Mouse (Mus musculus) R1 (cell line): Measurements from ENCODE around the gene Unk.
"Not testable (repeated sequence)": the region's sequence is repeated elsewhere in the genome, so short reads cannot be mapped to it uniquely, and the experiment has no call there.

ENCODE experiments used
- DNase-seq: peaks from one replicate; pipeline ENCODE4 v3.0.0-alpha.2; 2018; ENCODE audit warnings: low read depth, low spot score

The Unk gene

DNA sequence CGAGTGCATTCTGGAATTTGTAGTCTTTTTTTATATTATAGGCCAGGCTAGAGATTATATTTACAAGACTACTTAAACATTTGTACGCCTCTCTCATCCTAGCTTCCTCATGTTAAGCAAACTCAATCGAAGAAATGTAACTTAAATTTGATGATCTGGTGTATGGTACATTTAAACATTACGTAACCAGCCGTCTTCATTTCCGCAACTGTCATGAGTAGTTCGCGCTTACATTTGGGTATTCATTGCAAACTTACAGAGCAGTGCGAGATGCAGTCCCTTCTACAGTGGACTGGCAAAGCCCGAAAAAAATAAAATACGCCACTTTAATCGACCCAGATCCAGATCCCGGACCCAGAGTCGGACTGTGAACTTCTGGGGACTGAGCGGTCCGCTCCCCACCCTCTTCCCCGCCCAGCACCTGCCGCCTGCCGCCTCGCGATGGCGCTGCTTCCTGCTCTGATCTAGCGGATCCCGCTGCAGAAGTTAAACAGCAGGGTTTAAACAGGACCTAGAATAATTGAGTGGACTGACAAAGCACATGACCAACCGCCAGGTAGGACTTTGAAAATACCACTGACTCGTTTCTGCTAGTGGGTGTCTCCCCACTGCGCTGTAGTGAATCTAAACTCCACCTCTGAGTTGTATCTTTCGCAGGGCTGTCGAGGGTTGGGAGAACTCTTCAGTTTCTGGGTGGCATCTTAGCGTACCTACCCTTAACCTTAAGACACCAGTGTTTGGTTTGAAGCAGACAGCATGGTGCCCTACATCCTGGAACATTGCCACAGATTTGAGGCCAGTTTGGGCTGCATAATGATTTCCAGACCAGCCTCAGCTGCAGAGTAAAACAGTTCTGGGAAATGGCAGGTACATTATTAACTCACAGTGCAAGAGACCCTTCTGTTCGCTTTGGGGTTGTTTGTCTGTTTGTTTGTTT, 57.3 kb downstream of the Unk start:
- DNase-seq, result peak; percentile 90

DNA sequence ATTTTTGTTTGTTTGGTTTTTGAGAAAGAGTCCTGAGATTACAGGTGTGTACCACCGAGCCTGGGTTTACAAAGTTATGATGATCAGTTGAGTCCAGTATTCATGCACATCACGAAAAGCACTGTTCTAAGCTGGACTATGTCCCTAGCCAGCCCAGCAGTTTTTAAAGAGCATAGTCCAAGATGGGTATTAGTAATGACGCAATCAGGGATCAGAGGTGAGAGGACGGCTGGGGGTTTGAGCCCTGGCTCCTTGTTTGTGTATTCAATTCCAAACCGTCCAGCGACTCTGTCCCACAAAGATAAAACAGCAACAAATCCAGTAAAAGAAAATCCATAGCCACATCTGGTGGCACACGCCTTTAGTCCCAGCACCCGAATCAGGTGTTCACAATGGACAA, 58.1 kb downstream of the Unk start:
- DNase-seq, result no peak

DNA sequence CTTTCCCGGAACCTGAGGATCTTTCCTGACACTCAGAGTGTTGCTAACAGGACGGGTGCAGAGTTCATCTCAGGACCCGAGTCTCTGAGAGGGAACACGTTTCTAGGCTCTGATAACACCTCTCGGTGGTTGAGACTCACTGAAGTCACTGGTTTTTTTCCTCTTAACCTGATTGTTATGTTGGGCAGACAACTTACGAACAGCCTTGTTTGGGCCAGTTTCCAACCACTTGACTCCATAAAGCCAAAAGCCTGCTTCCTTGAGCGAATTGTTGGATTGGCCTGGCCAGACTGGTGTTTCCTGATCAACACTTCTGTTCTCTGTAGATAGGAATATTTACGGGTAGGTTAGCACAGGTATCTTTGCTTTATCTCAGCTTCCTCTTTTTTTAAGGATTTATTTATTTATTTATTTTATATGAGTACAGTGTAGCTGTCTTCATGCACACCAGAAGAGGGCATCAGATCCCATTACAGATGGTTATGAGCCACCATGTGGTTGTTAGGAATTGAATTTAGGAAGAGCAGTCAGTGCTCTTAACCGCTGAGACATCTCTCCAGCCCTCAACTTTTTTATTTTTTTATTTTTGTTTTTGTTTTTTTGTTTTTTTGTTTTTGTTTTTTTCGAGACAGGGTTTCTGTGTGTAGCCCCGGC, 58.7 kb downstream of the Unk start:
- DNase-seq, result no peak

DNA sequence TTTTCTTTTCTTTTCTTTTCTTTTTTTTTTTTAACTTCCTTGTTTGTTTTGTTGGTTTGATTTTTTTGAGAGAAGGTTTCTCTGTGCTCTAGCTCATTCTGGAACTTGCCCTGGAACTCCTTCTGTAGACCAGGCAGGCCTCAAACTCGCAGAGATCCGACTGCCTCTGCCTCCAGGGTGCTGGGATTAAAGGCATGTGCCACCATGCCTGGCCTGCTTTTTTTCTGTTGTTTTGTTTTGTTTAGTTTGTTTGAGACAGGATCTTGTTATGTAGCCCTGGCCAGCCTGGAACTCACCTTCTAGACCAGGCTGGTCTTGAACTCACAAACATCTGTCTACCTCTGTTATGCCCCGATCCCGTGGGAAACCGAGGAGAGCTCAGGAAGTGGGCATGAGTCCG, 59.4 kb downstream of the Unk start:
- DNase-seq, result no peak

DNA sequence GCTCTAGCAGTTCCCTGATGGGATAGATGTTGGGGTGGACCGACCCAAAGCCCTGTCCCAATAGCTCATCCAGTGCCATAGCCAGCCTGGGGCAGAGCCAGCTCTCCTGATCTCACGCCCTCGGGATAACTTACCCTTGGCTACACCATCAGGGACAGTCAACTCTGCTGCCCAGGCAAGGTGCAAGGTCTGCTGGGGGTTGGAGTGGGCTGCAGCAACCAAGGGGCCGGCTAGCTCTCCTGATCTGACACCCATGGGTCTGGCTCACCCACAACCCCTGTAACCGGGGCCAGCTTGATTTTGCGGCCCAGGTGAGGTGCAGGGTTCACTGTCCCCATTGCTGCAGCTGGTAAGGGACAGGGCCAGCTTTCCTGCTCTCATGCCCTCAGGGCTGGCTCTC, 61.5 kb downstream of the Unk start:
- no peak for DNase-seq

DNA sequence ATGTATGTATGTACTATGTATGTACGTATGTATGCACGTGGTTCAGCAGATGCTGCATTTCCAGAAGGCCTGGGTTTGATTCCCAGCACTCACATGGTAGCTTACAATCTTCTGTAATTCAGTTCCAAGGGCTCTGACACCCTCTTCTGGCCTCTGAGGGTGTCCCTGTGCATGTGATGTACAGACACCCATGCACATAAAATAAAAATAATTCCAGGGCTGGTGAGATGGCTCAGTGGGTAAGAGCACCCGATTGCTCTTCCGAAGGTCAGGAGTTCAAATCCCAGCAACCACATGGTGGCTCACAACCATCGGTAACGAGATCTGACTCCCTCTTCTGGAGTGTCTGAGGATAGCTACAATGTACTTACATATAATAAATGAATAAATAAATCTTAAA, 62.8 kb downstream of the Unk start:
- not testable (repeated sequence) for DNase-seq

DNA sequence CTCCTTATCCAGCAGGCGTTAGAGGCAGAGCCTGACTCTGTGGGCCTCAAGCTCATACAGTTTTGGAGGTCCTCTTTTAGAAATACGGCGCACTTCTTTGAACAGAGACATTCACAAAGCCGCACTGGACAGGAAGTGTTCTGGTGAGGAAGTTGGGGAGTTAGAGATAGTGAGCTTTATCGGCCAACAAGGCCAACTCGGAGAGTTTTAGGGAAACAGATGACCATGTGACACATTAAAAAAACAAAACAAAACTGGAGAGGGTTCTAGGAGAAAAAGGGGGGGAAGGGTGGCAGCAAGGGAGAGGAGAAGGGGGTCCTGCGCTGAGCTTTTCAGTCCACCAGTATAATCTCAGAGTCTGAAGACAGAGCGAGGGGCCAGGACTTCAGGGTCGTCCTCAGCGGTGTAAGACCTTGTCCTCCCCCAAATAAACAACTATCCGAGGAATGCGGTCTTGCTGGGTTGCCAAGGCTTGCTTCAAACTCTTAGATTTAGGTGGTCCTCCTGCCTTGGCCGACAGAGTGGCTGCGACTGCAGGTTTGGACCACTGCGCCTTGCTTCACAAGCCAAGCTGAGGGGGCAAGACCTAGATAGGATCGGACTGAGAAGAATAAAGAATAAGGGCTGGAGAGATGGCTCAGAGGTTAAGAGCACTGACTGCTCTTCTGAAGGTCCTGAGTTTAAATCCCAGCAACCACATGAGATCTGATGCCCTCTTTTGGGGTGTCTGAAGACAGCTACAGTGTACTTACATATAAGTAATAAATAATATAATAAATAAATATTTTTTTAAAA, 63.8 kb downstream of the Unk start:
- DNase-seq, result no peak

DNA sequence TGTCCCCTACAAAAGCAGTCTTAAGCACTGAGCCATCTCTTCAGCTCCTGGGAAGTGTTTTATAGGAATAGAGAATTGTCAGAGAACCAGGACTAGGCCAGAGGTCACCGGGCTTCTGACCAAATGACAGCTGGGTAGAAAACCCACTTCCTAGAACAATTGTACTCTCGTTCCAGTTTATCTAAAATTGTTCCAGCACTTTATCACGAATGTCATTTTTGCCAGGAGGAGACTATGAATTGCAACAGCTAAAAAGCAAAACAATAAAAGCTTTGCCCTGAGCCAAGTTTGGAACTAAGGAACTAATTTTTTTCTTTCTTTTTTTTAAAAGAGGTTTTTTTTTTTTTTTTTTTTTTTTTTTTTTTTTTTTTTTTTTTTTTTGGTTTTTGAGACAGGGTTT, 65.5 kb downstream of the Unk start:
- no peak for DNase-seq

DNA sequence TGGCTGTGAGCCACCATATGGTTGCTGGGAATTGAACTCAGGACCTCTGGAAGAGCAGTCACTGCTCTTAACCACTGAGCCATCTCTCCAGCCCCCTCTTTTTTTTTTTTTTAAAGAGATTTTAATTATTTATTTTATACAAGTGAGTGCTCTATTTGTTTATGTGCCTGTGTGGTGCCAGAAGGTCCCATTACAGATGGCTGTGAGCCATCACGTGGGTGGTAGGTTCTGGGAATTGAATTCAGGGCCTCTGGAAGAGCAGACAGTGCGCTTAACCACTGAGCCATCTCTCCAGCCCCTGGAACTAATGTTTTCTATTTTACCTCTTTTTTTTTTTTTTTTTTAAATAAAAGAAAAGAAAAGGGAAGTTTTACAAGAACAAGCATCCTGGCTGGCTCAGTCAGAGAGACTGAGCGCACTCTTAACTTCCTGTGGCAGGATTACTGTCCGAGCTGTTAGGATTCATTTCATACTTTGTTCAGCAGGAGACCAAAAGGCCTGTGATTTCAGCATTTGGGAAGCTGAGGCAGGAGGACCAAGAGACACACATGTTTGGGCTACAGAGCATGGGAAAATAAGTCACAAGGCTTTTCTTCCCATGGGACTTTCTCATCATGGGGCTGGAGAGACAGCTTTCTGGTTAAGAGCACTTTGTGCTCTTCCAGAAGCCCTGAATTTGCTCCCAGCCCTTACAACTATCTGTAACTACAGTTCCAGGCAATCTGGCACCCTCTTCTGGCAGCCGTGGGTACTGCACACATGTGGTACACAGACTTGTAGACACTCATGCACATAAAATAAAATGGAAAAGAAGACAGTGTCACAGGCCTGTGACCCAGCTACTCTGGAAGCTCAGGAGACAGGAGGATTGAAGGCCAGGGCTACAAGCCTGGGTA, 66.3 kb downstream of the Unk start:
- peak; percentile 97 for DNase-seq

DNA sequence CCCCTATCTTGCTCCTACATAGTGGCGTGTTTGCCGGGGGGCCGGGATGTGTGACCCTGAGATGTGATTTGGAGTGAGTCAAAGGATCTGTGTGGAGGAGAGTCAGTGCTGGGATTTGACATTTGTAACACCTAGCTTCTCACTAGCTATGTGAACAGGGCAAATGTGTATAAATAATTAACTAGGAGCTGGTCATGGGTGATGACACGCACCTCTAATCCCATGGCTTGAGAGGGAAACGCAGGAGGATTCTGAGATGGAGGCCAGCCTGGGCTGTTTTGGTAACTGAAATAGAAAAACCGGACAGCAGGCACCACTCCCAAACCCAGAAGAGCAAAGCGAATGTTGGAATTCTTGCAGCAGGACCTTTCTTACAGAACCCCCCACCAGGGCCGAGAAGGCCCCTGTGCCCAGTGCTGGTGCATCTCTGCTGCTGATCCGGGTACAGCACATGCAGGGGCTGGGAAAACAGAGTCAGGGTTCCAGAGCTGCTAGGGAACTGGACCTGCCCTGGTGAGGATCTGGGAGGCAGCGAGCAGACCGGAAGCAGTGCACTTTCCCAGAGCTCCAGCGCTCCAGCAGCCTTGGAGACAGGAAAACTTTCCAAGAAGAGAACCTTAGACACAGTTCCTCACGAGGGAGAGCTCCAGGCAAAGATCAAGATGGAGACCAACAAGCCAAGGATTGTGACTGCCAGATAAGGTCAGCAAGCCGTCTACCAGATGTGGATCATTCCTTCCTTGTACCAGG, 68.8 kb downstream of the Unk start:
- no peak for DNase-seq

DNA sequence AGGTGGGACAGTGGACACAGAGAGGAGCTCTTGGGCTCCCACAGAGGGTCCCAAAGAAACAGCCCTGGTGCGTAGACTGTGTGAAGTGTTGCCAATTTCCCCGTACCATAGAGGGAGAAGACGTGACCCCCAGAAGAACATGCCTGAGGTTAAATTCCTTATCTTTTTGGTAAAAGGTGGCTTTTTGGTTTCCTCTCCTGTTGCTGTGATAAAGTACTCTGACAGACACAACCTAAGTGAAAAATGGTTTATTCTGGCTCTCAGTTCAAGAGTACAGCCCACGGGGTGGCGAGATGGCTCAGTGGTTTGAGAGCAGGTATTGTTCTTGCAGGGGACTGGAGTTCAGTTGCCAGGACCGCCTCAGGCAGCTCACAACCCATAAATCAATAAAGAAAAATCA, 69.3 kb downstream of the Unk start:
- no peak for DNase-seq

DNA sequence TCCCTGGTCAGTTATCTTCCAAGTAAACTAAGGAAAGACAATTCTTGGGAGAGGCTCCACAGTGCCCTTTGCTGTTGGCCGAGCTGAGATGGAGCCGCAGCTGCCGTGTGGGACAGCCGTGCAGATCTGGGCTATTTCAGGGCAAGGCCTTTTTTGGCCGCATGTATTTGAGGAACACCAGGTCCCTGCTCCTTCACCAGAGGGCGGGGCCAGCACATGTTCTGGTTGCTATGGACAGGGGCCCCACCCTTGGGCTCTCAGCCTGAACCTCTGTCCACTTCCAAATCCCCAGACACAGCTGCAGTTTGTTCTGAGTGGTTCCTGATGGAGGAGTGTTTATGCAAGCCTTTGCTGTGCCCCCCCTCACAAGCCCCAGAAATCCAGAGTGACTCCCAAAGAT, 70.3 kb downstream of the Unk start:
- DNase-seq, result no peak

DNA sequence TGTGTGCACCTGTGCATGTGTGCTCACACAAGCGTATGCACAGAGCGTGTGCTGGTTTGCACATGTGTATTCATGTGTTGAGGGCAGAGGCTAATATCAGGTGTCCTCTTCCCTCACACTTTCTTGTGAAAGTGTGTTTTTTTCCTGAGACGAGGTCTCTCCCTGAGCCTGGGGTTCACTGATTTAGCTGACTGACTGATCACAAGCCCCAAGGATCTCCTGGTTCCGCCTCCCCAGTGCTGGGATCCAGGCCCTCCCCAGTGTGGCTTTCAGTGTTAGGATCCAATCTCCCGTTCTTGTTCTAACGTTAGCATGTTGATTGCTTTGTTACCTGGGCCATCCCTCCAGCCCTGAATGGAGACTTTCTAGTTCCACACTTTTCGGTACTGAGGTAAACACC, 70.7 kb downstream of the Unk start:
- DNase-seq, result no peak

DNA sequence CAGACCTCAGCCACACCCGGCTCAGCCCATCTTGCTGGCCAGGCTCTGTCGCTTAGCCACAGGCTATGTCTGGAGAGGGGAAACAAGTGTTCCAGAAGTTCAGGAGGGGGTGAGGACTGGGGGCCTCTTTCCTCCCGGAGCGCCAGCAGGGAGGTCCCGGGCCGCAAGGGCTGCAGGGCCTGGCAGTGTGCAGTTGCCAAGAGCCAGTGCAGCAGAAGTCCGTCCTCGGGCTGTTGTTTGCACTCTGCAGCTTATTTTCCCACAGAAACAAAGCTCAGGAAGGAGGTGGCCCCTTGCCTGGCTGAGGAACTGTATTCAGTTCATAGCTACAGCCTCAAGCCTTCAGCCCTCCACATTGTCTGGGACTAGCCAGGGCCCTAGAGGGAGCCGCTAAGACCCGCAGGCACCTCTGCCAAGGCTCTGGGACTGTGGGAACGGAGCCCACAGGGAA, 71.8 kb downstream of the Unk start:
- no peak for DNase-seq

DNA sequence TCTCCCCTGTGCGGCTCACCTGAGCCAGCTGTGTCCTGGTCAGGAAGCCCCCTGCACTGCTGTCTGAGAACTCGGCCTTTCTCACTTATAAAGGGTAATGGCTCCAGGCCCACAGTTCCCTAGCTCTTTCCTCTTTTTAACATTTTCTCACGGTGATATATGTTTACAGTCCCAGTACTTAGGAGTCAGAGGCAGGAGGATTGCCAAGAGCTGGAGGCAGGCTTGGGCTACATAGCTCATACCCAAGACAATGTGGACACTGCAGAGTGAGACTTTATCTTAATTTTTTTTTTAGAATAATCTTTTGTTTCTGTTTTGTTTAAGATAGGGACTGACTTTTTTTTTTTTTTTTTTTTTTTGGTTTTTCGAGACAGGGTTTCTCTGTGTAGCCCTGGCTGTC, 72.3 kb downstream of the Unk start:
- no peak for DNase-seq

DNA sequence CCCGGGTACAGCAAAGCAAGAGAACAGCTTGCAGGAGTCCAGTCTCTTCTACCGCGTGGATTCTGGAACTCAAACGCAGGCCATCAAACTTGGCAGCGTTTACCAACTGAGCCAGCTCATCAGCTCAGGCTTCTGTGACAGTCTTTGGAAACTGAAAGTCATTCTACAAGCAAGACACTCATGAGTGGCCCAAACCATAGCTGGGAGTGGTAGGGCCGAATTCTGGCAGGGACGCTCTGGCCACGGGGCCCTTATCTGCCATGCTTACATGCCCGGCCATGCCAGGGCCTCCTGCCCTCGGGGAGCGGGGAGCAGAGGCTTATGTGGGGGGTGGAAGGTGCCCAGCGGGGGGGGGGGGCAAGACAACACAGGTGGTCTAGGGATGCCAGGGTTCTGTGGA, 73.5 kb downstream of the Unk start:
- DNase-seq, result no peak

DNA sequence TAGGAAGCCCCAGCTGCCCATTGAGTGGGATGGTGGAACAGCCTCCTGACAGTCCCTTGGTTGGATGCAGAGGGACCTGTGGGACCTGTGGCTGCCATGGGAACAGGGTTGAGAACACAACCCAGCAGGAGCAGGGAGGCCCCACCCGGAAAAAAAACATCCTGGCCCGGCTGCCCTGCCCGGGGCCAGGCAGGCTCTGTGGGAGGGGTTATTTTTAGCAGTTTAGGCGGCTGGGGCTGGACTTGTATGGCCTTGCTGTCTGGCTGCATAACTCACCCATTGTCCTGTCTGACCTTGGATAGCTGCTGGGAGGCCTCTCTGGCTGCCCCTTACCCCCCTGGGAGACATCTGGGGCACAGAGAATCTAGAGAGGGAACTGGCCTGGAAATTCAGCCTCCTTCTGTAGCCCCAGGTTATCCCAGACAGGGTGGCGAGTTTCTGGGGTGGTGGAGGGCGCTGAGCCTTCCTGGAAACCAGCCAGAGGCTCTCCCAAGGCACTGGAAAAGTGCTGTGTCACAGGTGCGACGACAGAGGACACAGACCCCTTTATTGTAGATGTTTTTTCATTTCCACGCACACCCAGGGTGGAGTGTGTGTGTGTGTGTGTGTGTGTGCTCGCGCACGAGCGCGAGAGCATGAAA, 74.0 kb downstream of the Unk start:
- peak; percentile 84 for DNase-seq

DNA sequence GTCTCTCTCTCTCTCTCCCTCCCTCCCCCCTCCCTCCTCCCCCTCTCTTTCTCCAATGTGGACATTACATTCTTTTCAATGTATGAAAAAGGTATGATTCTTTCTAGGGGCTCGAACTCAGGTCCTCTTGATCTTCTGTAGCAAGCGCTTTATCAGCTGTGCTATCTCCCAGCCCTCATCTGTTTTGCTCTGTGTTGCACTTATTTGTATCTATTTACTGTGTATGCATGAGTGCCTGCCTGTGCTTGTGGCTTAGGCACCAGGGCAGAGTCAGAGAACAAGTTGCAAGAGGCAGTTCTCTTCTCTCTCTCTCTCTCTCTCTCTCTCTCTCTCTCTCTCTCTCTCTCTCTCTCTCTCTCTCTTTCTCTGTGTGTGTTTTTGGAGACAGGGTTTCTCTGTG, 74.9 kb downstream of the Unk start:
- no peak for DNase-seq

DNA sequence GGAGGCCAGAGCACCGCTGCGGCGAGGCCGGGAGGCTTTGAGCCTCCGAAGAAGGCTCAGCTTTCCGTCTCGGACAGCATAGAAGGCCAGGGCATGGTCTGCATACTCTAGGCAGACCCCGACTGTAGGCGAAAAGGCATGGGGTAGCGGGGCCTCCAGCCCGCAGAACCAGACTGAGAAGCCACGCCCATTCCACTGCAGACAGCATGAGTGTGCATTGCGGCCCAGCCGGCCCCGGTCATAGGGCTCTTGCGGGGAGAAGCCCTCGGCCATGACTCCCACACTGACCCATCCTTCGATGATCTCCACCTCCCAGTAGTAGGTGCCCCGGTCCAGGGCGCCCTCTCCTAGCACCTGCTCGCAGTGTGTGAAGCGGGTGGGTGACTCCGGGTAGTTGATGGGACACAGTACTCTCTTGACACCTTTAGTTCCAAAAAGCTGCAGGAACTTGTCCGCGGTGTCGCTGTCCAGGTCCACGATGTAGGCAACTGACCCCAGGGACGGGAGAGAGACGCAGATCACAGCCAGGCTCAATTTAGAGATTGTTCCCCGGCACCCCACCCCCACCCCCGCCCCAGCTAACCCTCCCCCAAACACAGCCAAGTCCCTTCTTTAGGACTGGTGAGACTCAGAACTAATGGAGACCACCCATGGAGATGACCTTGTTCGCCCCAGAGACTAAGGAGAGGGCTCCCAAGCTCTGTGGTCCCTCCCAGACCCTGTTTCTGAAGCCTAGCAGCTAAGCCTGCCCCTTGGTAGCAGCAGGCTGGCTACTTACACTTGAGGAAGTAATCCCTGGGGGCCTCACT, 76.2 kb downstream of the Unk start:
- DNase-seq, result peak; percentile 66
